Mouse (Mus musculus): ENCODE results near the gene Zcwpw1.
"Not testable (repeated sequence)": the region's sequence is repeated elsewhere in the genome, so short reads cannot be mapped to it uniquely, and the experiment has no call there.

Gene Zcwpw1

DNA sequence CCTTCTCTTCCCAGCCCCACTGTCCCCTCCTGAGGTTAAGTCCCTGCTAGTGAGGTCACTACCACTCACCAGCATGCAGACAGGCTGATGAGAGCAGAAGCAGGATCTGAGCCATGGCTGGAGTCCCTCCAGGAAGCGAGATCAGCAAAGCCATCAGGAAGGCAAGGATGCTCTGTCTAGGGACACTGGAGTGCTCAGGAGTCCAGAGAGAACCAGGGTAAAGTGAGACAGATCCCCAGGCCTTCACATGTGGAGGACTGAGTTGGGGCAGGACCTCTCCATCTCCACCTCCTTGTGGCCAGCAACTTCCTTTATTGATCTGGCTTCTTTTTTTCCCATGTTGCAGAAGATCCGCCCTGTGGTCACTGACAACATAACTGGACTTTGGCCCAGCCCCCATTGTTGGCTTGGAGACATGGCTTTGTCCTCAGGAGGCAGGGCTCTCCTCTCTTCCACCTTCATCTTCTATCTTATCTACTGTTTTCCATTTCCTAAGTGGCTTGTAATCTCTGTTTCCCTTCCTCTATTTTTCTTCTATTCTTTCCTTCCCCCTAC lies 48.4 kb downstream of the Zcwpw1 start, which contains the start of gene Pilra:
Gene Pilra (minus strand): TSS at position 316 of the 555 bp plus-strand sequence.
- DNase-seq (ENCODE audit: low spot score): peak; percentile 23

DNA sequence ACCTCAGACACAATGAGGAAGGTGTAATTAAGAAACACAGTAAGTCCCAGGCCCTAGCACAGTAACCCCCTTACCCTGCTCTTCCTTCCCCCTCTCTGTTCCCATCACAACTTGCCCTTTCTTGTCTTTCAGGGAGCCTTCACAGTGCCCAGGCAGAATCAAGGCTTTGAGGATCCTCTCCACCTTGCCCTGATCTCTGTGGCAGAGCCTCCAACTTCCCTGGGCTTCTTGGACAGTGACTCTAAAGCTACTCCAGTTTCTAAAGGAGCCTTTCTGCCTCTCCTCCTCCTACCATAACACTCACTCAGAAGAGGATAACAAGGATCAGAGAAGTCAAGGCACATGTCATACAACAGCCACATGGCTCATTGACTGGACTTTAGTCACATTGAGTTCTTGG lies 49.0 kb downstream of the Zcwpw1 start:
- no peak for DNase-seq (ENCODE audit: low spot score)

DNA sequence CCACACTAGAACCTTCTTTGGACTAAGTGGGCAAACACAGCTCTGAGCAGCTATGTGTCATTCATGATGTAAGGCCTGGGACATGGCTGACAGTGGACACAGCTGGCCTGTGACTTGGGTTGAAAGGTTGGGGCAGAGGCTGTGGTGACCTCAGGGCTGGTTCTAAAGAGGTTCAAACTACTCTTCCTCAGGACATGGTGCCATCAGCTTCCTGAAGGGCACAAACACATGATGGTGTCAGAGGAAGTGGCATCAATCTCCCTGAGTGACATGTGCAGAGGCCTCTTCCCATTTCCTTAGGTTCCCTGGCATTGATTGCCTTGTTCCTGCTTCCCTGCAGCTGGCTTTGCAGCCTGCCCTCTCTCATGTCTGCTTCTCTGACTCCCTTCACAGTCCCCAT lies 49.5 kb downstream of the Zcwpw1 start:
- not testable (repeated sequence) for DNase-seq (ENCODE audit: low spot score)

DNA sequence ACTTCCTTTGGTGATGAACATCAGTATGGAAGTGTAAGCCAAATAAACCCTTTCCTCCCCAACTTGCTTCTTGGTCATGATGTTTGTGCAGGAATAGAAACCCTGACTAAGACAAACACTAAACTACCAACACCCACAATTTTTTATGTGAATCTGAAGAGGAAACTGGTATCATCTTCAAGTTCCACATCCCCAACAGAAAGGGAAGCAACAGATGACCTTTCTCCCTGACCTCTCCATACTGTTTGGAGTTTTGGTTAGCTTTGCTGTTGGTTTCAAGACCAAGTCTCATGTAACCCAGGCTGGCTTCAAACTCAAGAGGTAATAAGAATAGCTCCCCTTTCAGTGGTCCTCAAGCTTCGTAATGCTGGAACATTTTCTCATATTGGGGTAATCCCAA lies 62.7 kb downstream of the Zcwpw1 start:
- DNase-seq (ENCODE audit: low spot score): not testable (repeated sequence)

DNA sequence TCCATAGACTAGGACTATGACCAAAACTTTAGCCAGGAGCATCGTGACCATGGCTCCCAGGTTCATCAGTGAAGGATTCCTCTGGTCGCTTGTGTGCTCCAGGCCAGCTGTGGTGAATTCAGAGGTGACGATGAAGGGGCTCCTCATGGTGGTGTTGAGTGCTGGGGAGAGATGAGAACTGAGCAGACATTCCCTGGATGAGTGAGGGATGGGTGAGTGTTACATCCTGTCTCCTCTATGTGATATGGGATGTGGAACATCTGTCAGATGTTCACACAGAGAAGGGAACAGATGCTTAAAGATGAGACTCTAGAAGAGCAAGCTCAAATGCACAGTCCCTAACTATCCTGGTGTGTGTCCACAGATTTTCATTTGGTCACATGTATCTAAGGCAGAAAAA lies 67.3 kb downstream of the Zcwpw1 start:
- DNase-seq (ENCODE audit: low spot score): not testable (repeated sequence)

DNA sequence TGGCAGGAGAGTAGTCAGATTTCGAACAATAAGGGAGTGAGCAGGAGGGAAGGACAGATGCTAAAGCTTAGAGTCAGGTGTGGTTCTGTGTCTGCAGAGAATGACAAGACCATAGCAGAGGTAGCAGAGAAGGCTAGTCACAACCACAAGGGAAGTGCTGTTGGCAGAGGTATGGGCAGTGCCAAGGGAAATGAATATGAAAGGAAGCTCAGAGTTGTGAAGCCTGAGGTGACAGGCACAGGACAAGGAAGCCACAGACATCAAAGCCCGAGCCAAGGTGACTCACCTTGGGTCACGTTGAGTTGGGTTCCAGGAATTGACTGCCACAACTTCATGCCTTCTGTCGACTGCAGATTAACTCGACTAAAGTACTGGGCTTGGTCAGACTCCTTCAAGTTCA lies 69.3 kb downstream of the Zcwpw1 start:
- DNase-seq (ENCODE audit: low spot score): peak; percentile 32

DNA sequence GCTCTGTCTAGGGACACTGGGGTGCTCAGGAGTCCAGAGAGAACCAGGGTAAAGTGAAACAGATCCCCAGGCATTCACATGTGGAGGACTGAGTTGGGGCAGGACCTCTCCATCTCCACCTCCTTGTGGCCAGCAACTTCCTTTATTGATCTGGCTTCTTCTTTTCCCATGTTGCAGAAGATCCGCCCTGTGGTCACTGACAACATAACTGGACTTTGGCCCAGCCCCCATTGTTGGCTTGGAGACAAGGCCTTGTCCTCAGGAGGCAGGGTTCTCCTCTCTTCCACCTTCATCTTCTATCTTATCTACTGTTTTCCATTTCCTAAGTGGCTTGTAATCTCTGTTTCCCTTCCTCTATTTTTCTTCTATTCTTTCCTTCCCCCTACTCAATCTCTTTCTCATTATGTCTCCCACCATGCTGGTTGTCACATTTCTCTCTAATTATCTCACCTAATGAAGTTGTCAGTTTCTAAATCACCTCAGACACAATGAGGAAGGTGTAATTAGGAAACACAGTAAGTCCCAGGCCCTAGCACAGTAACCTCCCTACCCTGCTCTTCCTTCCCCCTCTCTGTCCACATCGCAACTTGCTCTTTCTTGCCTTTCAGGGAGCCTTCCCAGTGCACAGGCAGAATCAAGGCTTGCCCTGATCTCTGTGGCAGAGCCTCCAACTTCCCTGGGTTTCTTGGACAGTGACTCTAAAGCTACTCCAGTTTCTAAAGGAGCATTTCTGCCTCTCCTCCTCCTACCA lies 70.5 kb downstream of the Zcwpw1 start, which contains the start of gene Pilrb1:
Gene Pilrb1 (minus strand): TSS at position 147 of the 751 bp plus-strand sequence.
- not testable (repeated sequence) for DNase-seq (ENCODE audit: low spot score)

DNA sequence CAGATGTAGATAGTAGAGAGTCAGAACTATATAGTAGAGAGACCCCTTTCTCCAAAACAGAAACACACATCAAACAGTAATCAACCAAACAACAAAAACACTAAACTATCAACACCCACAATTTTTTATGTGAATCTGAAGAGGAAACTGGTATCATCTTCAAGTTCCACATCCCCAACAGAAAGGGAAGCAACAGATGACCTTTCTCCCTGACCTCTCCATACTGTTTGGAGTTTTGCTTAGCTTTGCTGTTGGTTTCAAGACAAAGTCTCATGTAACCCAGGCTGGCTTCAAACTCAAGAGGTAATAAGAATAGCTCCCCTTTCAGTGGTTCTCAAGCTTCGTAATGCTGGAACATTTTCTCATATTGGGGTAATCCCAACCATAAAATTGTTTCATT lies 76.4 kb downstream of the Zcwpw1 start:
- DNase-seq (ENCODE audit: low spot score): not testable (repeated sequence)

DNA sequence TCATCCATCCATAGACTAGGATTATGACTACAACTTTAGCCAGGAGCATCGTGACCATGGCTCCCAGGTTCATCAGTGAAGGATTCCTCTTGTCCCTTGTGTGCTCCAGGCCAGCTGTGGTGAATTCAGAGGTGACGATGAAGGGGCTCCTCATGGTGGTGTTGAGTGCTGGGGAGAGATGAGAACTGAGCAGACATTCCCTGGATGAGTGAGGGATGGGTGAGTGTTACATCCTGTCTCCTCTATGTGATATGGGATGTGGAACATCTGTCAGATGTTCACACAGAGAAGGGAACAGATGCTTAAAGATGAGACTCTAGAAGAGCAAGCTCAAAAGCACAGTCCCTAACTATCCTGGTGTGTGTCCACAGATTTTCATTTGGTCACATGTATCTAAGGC lies 81.0 kb downstream of the Zcwpw1 start:
- not testable (repeated sequence) for DNase-seq (ENCODE audit: low spot score)

DNA sequence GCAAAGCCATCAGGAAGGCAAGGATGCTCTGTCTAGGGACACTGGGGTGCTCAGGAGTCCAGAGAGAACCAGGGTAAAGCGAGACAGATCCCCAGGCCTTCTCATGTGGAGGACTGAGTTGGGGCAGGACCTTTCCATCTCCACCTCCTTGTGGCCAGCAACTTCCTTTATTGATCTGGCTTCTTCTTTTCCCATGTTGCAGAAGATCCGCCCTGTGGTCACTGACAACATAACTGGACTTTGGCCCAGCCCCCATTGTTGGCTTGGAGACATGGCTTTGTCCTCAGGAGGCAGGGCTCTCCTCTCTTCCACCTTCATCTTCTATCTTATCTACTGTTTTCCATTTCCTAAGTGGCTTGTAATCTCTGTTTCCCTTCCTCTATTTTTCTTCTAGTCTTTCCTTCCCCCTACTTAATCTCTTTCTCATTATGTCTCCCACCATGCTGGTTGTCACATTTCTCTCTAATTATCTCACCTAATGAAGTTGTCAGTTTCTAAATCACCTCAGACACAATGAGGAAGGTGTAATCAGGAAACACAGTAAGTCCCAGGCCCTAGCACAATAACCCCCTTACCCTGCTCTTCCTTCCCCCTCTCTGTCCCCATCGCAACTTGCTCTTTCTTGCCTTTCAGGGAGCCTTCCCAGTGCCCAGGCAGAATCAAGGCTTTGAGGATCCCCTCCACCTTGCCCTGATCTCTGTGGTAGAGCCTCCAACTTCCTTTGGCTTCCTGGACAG lies 84.2 kb downstream of the Zcwpw1 start, which contains the start of gene Pilrb2:
Gene Pilrb2 (minus strand): TSS at position 172 of the 737 bp plus-strand sequence.
- DNase-seq (ENCODE audit: low spot score): not testable (repeated sequence)

All from lung, postnatal 25 days (tissue).